Comparison of ENCODE assay signal across 8 mouse cellular contexts in the genomic region with DNA sequence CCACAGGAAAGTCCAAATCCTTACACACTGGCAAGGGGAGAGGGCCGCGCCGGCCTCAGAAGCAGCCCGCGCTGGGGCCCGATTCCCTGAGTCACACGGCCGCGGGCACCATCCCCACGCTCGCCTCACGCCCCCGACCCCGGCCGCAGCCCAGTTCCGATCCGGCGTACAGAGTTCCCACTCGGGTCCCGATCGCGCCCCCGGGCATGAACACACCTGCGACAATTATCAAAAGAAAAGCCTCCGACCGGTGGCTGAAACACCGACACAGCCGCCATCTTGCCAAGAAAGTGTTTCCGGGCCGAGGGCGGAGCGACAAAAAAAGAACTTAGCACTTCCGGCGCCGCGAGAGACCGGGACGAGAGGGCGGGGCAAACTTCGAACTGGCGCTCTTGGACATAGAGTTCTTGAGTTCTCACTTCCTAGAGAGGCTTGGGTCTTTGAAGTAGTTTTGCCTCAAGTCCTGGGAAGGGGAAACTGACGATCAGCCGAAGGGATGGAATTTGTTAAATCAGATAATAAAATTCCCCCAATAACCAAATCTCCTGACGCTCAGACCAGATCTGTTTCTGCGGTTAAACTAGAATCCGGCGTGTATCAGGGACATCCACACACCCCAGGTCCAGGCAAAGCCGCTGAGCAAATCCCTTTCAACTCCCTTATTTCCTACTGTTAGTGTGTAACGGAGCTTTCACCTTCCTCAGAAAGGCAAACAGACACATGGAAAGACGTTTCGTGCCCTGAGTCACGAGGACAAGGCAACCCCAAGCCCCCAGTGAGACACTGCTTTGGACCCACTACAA. TPM values are rescaled to one million over a fixed set of nuclear protein-coding genes. Genes with fewer than 3 reads are reported as not detected.
A peak's percentile ranks its signal among the peaks of the same experiment; 100 is the strongest.
DNase-seq lines count a peak whose midpoint lies in the region; ATAC-seq and TF ChIP-seq lines count a peak whose summit lies in the region.

A gene (minus strand): TSS at position 463 of the 803 bp plus-strand sequence.

- H3K4me2 ChIP-seq in forebrain, embryonic 16.5 days (ENCODE audit: low read length), result peak within 1 kb of the TSS; percentile 97
- peak within 1 kb of the TSS; percentile 90 for H3K4me2 ChIP-seq in lung, embryonic 14.5 days

- peak; percentile 77 for DNase-seq in G1E (ENCODE audit: low spot score)
- peak; percentile 87 to 89 for DNase-seq in cerebellum, adult 18-20 months
- DNase-seq in heart, postnatal 36 days, result peak; percentile 85 to 87
- DNase-seq in layer of hippocampus, adult 2 months (ENCODE audit: low spot score in 2 of 2), result peak; percentile 82 to 88
- DNase-seq in lung, embryonic 14.5 days, result peak; percentile 98
- peak; percentile 85 for DNase-seq in thymus, adult 2 months

- H3K9me3 ChIP-seq in G1E (replicated peaks), result peaks cover 6% of the 10 kb centered on the region
- H3K9me3 ChIP-seq in forebrain, embryonic 16.5 days (ENCODE audit: control insufficient read depth, low read length), result no peaks in the 10 kb centered on the region
- H3K9me3 ChIP-seq in lung, embryonic 14.5 days (ENCODE audit: low read depth, low read length), result no peaks in the 10 kb centered on the region

- peaks cover 33% of the 10 kb centered on the region for H3K36me3 ChIP-seq in G1E (replicated peaks)
- H3K36me3 ChIP-seq in forebrain, embryonic 16.5 days (ENCODE audit: control insufficient read depth, insufficient read depth), result peaks cover 19% of the 10 kb centered on the region; the same call in 1 of the 2 replicates
- peaks cover 30% of the 10 kb centered on the region for H3K36me3 ChIP-seq in lung, embryonic 14.5 days (ENCODE audit: insufficient read depth)
- H3K36me3 ChIP-seq in thymus, adult 2 months (ENCODE audit: control insufficient read depth, insufficient read depth, low read length), result peaks cover 18% of the 10 kb centered on the region

- H3K9ac ChIP-seq in forebrain, embryonic 16.5 days (replicated peaks; ENCODE audit: low read depth, low read length), result peak within 1 kb of the TSS; percentile 77
- peak within 1 kb of the TSS; percentile 91 for H3K9ac ChIP-seq in lung, embryonic 14.5 days

- H3K27me3 ChIP-seq in G1E (ENCODE audit: insufficient read depth, low read length), result peaks cover 5% of the 10 kb centered on the region
- no peaks in the 10 kb centered on the region for H3K27me3 ChIP-seq in forebrain, embryonic 16.5 days (replicated peaks; ENCODE audit: control insufficient read depth, insufficient read depth, low read length)
- no peaks in the 10 kb centered on the region for H3K27me3 ChIP-seq in lung, embryonic 14.5 days (ENCODE audit: insufficient read depth, low read length)
- no peaks in the 10 kb centered on the region; the same call in 1 of the 2 replicates for H3K27me3 ChIP-seq in thymus, adult 2 months (ENCODE audit: control insufficient read depth, insufficient read depth, low read length)

- H3K4me3 ChIP-seq in G1E (ENCODE audit: low read depth, low read length), result peak within 1 kb of the TSS; percentile 84
- H3K4me3 ChIP-seq in forebrain, embryonic 16.5 days (replicated peaks; ENCODE audit: low read length), result peak within 1 kb of the TSS; percentile 77
- H3K4me3 ChIP-seq in layer of hippocampus, adult 2 months, result peak within 1 kb of the TSS; percentile 73
- H3K4me3 ChIP-seq in lung, embryonic 14.5 days (ENCODE audit: low read depth, low read length), result peak within 1 kb of the TSS; percentile 89
- peak within 1 kb of the TSS; percentile 71 for H3K4me3 ChIP-seq in olfactory bulb, adult 2 months (ENCODE audit: insufficient read depth, low read depth, low read length)
- H3K4me3 ChIP-seq in thymus, adult 2 months (ENCODE audit: control insufficient read depth, insufficient read depth, low read length), result peak within 1 kb of the TSS; percentile 60

- ATAC-seq in G1E (ENCODE audit: extremely low read depth, insufficient number of reproducible peaks, low FRiP score, poor library complexity, severe bottlenecking), result peak; percentile 81
- peak; percentile 84 for ATAC-seq in forebrain, embryonic 16.5 days
- peak; percentile 89 for ATAC-seq in lung, embryonic 14.5 days (ENCODE audit: insufficient read depth)

- peaks cover 20% of the 10 kb centered on the region for H3K4me1 ChIP-seq in G1E (ENCODE audit: insufficient read depth, low read depth, low read length)
- H3K4me1 ChIP-seq in forebrain, embryonic 16.5 days (replicated peaks; ENCODE audit: control insufficient read depth, insufficient read depth, low read length), result peaks cover 21% of the 10 kb centered on the region
- H3K4me1 ChIP-seq in lung, embryonic 14.5 days (ENCODE audit: insufficient read depth), result 0 out of 2 replicates have a peak, but pooled peaks cover 5% of the 10 kb centered on the region
- H3K4me1 ChIP-seq in olfactory bulb, adult 2 months (ENCODE audit: control insufficient read depth, insufficient read depth, low read length), result peaks cover 10% of the 10 kb centered on the region
- H3K4me1 ChIP-seq in thymus, adult 2 months (replicated peaks; ENCODE audit: control insufficient read depth, insufficient read depth, low read length), result peaks cover 5% of the 10 kb centered on the region

- intact Hi-C loops in heart, postnatal 36 days (cut with DNase I), result loop anchor here (10.0 kb wide), 2 partner anchors 361 to 581 kb away; a partner anchor contains a TSS

- no peak for TF ChIP-seq CTCF in G1E (IDR thresholded peaks at IDR 0.05; ENCODE audit: low read depth, low read length)
- TF ChIP-seq CTCF in layer of hippocampus, adult 2 months (conservative IDR thresholded peaks at IDR 0.05), result no peak
- no peak for TF ChIP-seq CTCF in lung, embryonic 14.5 days (IDR thresholded peaks at IDR 0.05; ENCODE audit: low read depth)
- TF ChIP-seq CTCF in olfactory bulb, adult 2 months (IDR thresholded peaks at IDR 0.05; ENCODE audit: insufficient read depth, low read depth, low read length), result no peak
- TF ChIP-seq CTCF in thymus, adult 2 months (IDR thresholded peaks at IDR 0.05; ENCODE audit: borderline replicate concordance, control insufficient read depth, extremely low read depth, insufficient read depth, low read length, poor library complexity), result no peak

- WGBS in forebrain, embryonic 16.5 days, result 2% methylated on average over 52 of the region's 52 CpGs
- 2% methylated on average over 52 of the region's 52 CpGs for WGBS in lung, embryonic 14.5 days
- 2% methylated on average over 52 of the region's 52 CpGs for WGBS in olfactory bulb, adult 2 months
- 4% methylated on average over 52 of the region's 52 CpGs for WGBS in thymus, adult 2 months

- TF ChIP-seq POLR2A in olfactory bulb, adult 2 months (IDR thresholded peaks at IDR 0.05; ENCODE audit: insufficient read depth, low read depth, low read length), result no peak
- peak; percentile 47; the same call in 1 of the 2 replicates for TF ChIP-seq POLR2A in thymus, adult 2 months (IDR thresholded peaks at IDR 0.05; ENCODE audit: control insufficient read depth, extremely low read depth, insufficient read depth, low read length, poor library complexity)

- peak within 1 kb of the TSS; percentile 45 for H3K27ac ChIP-seq in forebrain, embryonic 16.5 days (ENCODE audit: low read length)
- H3K27ac ChIP-seq in layer of hippocampus, adult 2 months, result peak within 1 kb of the TSS; percentile 85
- peak within 1 kb of the TSS; percentile 70 for H3K27ac ChIP-seq in lung, embryonic 14.5 days (ENCODE audit: low read depth)
- no peak within 1 kb of the TSS for H3K27ac ChIP-seq in olfactory bulb, adult 2 months (ENCODE audit: insufficient read depth, low read depth, low read length)
- H3K27ac ChIP-seq in thymus, adult 2 months (ENCODE audit: control insufficient read depth, insufficient read depth, low read length), result no peak within 1 kb of the TSS

RNA-seq across cellular contexts. Expression of the gene that starts here (rescaled TPM):
- total RNA-seq in G1E (2014; fragmentation: Nextera tagmentation), result 114 and 124 TPM in 2 replicates
- 261 and 281 TPM in 2 replicates for total RNA-seq in G1E (2017)
- 12.3 and 15.2 TPM in 2 replicates for polyA plus RNA-seq in G1E (2012)
- 289 and 291 TPM in 2 replicates for polyA plus RNA-seq in forebrain, embryonic 16.5 days (2015; fragmentation: Nextera tagmentation; extraction: Ambion mirVana)
- 100 to 1,000 TPM; 262 to 263 TPM for total RNA-seq in heart, postnatal 36 days (2021)
- total RNA-seq in layer of hippocampus, adult 2 months (2021), result 100 to 1,000 TPM; 186 to 198 TPM
- 264 and 270 TPM in 2 replicates for polyA plus RNA-seq in lung, embryonic 14.5 days (2014; fragmentation: Nextera tagmentation; extraction: Ambion mirVana)
- not detected in 2 replicates for polyA plus RNA-seq in olfactory bulb, adult 2 months (2012; ENCODE audit: insufficient read depth, insufficient read length, low replicate concordance, missing spikeins)
- 81.7 and 99.0 TPM in 2 replicates for polyA plus RNA-seq in thymus, adult 2 months (2012; rRNA removed)

Comparison
In these comparisons a context has a peak if more than half of its experiments do, and no peak if none do; other contexts are left out.
1. H3K27ac ChIP-seq: peak in forebrain, embryonic 16.5 days (single experiment), layer of hippocampus, adult 2 months (single experiment) and lung, embryonic 14.5 days (single experiment); none in olfactory bulb, adult 2 months (single experiment) and thymus, adult 2 months (single experiment).
2. Peak in every context shown above with its lines, with median percentiles within 50 percentile points of each other: ATAC-seq, DNase-seq and H3K4me3 ChIP-seq.